Mouse (Mus musculus) midbrain, embryonic 15.5 days (tissue): ENCODE measurements at regions not wholly inside any gene's neighbourhood (a gene's known extent, or its start where the extent isn't known, plus 50 kb on each side); places are given as distances from the start of the nearest gene placed in this dataset.

Experiments used
- ATAC-seq: fragments of 200-750 bp; cut with Nextera tagmentation; replicated peaks from 2 replicates; pipeline ENCODE4 v1.8.0; 2017; ENCODE audit warnings: moderate TSS enrichment
- H3K27ac ChIP-seq: fragments of 300-500 bp; sonication (generic); 2 replicates; pipeline ENCODE4 v1.5.1; 2015; ENCODE audit warnings: mild to moderate bottlenecking, inconsistent platforms
- H3K27me3 ChIP-seq: fragments of 300-500 bp; sonication (generic); replicated peaks from 2 replicates; pipeline ENCODE4 v1.6.1; 2015; ENCODE audit warnings: inconsistent platforms
- H3K36me3 ChIP-seq: fragments of 300-500 bp; sonication (generic); replicated peaks from 2 replicates; pipeline ENCODE4 v1.6.1; 2015; ENCODE audit warnings: inconsistent platforms
- H3K4me1 ChIP-seq: fragments of 300-500 bp; sonication (generic); 2 replicates; pipeline ENCODE4 v1.6.1; 2015; ENCODE audit warnings: inconsistent platforms
- H3K4me2 ChIP-seq: fragments of 300-500 bp; sonication (generic); 2 replicates; pipeline ENCODE4 v1.6.1; 2015; ENCODE audit warnings: inconsistent platforms, mild to moderate bottlenecking, moderate library complexity
- H3K4me3 ChIP-seq: fragments of 300-500 bp; sonication (generic); 2 replicates; pipeline ENCODE4 v1.5.1; 2015; ENCODE audit warnings: mild to moderate bottlenecking, inconsistent platforms
- H3K9ac ChIP-seq: fragments of 300-500 bp; sonication (generic); 2 replicates; pipeline ENCODE4 v1.6.1; 2015; ENCODE audit warnings: mild to moderate bottlenecking, inconsistent platforms
- H3K9me3 ChIP-seq: fragments of 300-500 bp; sonication (generic); 2 replicates; pipeline ENCODE4 v1.6.1; 2016; ENCODE audit warnings: inconsistent platforms
- WGBS: fragments of 180-500 bp; shearing (Covaris S2); methylation state at CpG from one replicate; pipeline ENCODE4 v1.1.7; 2015; ENCODE audit warnings: mixed read lengths; 5-methylcytosine and 5-hydroxymethylcytosine counted together

DNA sequence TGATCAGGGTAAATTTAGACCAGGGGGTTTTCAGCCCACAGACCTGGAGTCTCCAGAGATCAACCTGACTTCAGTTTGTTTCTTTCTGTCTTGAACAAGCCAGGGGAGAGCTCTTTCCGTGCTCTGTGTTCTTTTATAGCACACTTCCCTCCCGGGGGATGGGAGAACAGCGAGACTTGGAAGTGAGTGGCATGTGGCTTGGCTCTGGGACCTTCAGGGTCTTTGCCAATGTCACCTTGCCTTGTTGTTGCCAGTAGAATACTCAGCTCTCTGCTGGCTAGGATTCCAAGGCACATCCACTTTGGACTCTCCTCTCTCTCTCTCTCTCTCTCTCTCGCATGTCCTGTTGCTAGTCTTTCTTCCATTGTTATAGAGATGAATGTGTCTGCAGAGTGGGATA is 90.4 kb upstream of the Klf4 start:
- Histone ChIP-seq H3K27ac (no peak overlapping the region), H3K9me3 (no peaks in the 10 kb centered on the region), H3K27me3 (no peaks in the 10 kb centered on the region), H3K4me2 (no peak overlapping the region), H3K9ac (no peak overlapping the region), H3K4me3 (no peak overlapping the region), H3K36me3 (no peaks in the 10 kb centered on the region), H3K4me1 (no peaks in the 10 kb centered on the region)
- WGBS = 86% methylated on average over 4 of the region's 4 CpGs
- ATAC-seq = no peak

- no peak for ATAC-seq
- WGBS = 90% methylated on average over 3 of the region's 3 CpGs
These were observed 87.6 kb upstream of the Klf4 start for GRCm38 (mm10) chr4:55619891-55620290.

GRCm38 (mm10) chr4:55615808-55616207 is 83.5 kb upstream of the Klf4 start:
- no peak overlapping the region for H3K4me3 ChIP-seq
- H3K9me3 ChIP-seq = no peaks in the 10 kb centered on the region
- H3K4me1 ChIP-seq = no peaks in the 10 kb centered on the region
- H3K27me3 ChIP-seq = no peaks in the 10 kb centered on the region
- H3K9ac ChIP-seq = no peak overlapping the region
- 74% methylated on average over 6 of the region's 6 CpGs for WGBS
- no peak overlapping the region for H3K4me2 ChIP-seq
- H3K27ac ChIP-seq = no peak overlapping the region
- H3K36me3 ChIP-seq = no peaks in the 10 kb centered on the region
- ATAC-seq = no peak

More at GRCm38 (mm10) chr4:55619891-55620290, 87.6 kb upstream of the Klf4 start:
- Histone ChIP-seq H3K4me3 (no peak overlapping the region), H3K4me1 (no peaks in the 10 kb centered on the region), H3K9ac (no peak overlapping the region), H3K27me3 (no peaks in the 10 kb centered on the region), H3K4me2 (no peak overlapping the region), H3K36me3 (no peaks in the 10 kb centered on the region), H3K27ac (no peak overlapping the region), H3K9me3 (no peaks in the 10 kb centered on the region)

- Histone ChIP-seq H3K4me3 (no peak overlapping the region), H3K9ac (no peak overlapping the region), H3K4me1 (no peaks in the 10 kb centered on the region), H3K9me3 (no peaks in the 10 kb centered on the region), H3K27ac (no peak overlapping the region), H3K27me3 (no peaks in the 10 kb centered on the region), H3K36me3 (no peaks in the 10 kb centered on the region), H3K4me2 (no peak overlapping the region)
- no peak for ATAC-seq
- 93% methylated on average over 3 of the region's 3 CpGs for WGBS
These were observed 81.3 kb upstream of the Klf4 start for GRCm38 (mm10) chr4:55613523-55613922.

DNA sequence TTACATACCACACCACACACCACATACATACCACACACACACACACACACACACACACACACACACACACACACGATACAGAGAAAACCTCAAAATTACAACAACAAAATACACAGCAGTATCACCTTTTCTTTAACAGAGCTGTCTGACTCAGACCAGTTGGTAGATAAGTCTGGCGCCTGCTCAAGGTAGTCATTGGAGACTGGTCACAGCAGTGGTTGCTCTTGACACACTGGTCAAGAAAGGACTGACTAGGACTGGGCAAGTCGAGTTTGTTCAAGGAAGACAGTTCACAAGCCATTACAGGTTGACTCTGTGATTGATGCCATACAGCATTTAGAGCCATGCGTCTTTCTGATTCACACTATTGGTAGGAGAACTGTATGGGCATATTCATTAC is 78.7 kb upstream of the Klf4 start:
- Histone ChIP-seq H3K27me3 (no peaks in the 10 kb centered on the region), H3K27ac (no peak overlapping the region), H3K9ac (no peak overlapping the region), H3K4me2 (no peak overlapping the region), H3K36me3 (no peaks in the 10 kb centered on the region), H3K4me3 (no peak overlapping the region), H3K9me3 (no peaks in the 10 kb centered on the region), H3K4me1 (no peaks in the 10 kb centered on the region)
- WGBS = 95% methylated on average over 4 of the region's 4 CpGs
- no peak for ATAC-seq

GRCm38 (mm10) chr4:55609214-55609613 is 76.9 kb upstream of the Klf4 start:
- WGBS = 86% methylated on average over 5 of the region's 5 CpGs
- no peak overlapping the region for H3K4me2 ChIP-seq
- no peak overlapping the region for H3K9ac ChIP-seq
- no peaks in the 10 kb centered on the region for H3K27me3 ChIP-seq
- H3K36me3 ChIP-seq = no peaks in the 10 kb centered on the region
- no peaks in the 10 kb centered on the region for H3K9me3 ChIP-seq
- no peak overlapping the region for H3K4me3 ChIP-seq
- H3K4me1 ChIP-seq = no peaks in the 10 kb centered on the region
- no peak overlapping the region for H3K27ac ChIP-seq
- no peak for ATAC-seq

DNA sequence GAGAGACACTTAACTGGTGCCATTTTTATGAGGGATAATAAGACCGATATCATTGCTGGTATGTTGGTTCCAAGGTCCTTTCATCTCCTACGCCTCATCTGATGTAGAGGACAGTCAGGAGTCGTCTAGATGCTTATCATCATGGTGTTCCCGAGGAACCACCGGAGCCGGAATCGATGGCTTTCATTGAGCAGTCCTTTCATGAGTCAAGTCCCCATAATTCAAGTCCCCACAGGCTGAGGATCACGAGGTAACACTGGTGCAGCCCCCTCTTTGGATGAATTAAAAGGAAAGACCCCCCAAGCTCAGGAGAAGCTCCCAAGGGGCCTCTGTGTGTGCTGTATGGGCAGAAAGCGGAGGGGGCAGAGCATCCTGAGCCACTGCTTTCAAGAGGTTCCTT is 73.3 kb upstream of the Klf4 start:
- Histone ChIP-seq H3K4me2 (no peak overlapping the region), H3K36me3 (no peaks in the 10 kb centered on the region), H3K27me3 (no peaks in the 10 kb centered on the region), H3K4me3 (no peak overlapping the region), H3K9ac (no peak overlapping the region), H3K4me1 (no peaks in the 10 kb centered on the region), H3K9me3 (no peaks in the 10 kb centered on the region), H3K27ac (no peak overlapping the region)
- WGBS = 88% methylated on average over 9 of the region's 9 CpGs
- no peak for ATAC-seq

- WGBS = 93% methylated on average over 11 of the region's 11 CpGs
- no peak overlapping the region for H3K9ac ChIP-seq
- no peaks in the 10 kb centered on the region for H3K4me1 ChIP-seq
- H3K4me3 ChIP-seq = no peak overlapping the region
- H3K9me3 ChIP-seq = no peaks in the 10 kb centered on the region
- no peak overlapping the region for H3K27ac ChIP-seq
- H3K36me3 ChIP-seq = no peaks in the 10 kb centered on the region
- H3K27me3 ChIP-seq = no peaks in the 10 kb centered on the region
- ATAC-seq = no peak
- H3K4me2 ChIP-seq = no peak overlapping the region
These were observed 72.6 kb upstream of the Klf4 start for GRCm38 (mm10) chr4:55604915-55605314.

DNA sequence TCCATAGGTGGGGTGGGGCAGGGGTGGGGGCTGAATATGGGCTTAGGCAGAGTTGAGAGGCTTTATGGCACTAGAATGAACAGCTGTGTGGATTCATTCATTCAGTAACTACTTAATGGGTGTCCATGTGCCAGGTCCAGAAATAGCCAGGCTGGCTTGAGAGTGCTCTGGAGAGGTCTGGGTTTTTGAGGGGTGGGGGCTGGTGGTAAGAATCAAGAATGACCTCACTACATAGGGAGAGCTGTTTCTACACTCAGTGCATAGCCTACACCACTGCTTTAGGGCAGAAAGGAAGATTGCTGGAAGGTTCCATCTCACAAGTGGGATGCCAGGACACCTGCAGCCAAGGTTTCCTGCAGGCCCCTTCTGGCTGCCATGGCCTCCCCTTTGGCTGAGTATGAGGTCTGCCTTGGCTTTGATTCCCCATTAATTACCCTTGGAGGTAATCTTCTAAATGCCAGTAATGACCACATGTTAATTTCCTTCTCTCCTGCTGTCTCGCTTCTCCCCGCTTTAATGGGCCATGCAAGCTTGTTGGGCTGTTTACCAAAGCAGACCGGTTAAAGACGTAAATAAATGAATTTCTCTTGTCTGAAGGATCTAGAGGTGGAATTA is 71.7 kb upstream of the Klf4 start:
- Histone ChIP-seq H3K9me3 (no peaks in the 10 kb centered on the region), H3K4me1 (no peaks in the 10 kb centered on the region), H3K4me2 (no peak overlapping the region), H3K27me3 (no peaks in the 10 kb centered on the region), H3K27ac (no peak overlapping the region), H3K4me3 (no peak overlapping the region), H3K36me3 (no peaks in the 10 kb centered on the region), H3K9ac (no peak overlapping the region)
- 85% methylated on average over 4 of the region's 4 CpGs for WGBS
- ATAC-seq = no peak

DNA sequence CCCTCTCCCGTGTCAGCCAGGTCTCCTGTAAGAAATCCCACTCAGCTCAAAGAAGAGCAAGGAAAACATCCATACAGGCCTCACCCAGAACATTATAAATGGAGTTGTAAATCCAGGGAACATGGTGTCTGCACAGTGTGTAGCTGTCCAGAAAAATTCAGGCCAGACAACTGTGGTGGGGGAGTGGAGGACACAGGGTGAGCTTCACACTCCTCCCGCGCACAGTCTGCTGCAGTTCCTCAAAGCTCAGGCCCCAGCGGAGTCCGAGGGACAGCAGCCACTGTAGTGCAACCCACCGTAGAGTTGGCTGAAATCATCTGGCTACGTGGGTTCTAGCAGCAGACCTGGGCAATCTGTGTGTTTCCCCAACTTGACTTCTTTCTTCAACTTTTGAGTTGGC is 62.9 kb upstream of the Klf4 start:
- H3K27ac ChIP-seq = no peak overlapping the region
- ATAC-seq = no peak
- H3K9ac ChIP-seq = no peak overlapping the region
- no peak overlapping the region for H3K4me3 ChIP-seq
- no peaks in the 10 kb centered on the region for H3K27me3 ChIP-seq
- H3K36me3 ChIP-seq = no peaks in the 10 kb centered on the region
- 92% methylated on average over 7 of the region's 7 CpGs for WGBS
- peaks cover 4% of the 10 kb centered on the region; the same call in 1 of the 2 replicates for H3K4me1 ChIP-seq
- no peak overlapping the region for H3K4me2 ChIP-seq
- no peaks in the 10 kb centered on the region for H3K9me3 ChIP-seq

GRCm38 (mm10) chr4:55594699-55595098 is 62.4 kb upstream of the Klf4 start:
- no peak overlapping the region for H3K4me2 ChIP-seq
- no peaks in the 10 kb centered on the region for H3K27me3 ChIP-seq
- no peaks in the 10 kb centered on the region for H3K36me3 ChIP-seq
- H3K4me3 ChIP-seq = no peak overlapping the region
- H3K27ac ChIP-seq = no peak overlapping the region
- WGBS = 85% methylated on average over 6 of the region's 6 CpGs
- ATAC-seq = no peak
- peaks cover 4% of the 10 kb centered on the region; the same call in 1 of the 2 replicates for H3K4me1 ChIP-seq
- no peaks in the 10 kb centered on the region for H3K9me3 ChIP-seq
- H3K9ac ChIP-seq = no peak overlapping the region

DNA sequence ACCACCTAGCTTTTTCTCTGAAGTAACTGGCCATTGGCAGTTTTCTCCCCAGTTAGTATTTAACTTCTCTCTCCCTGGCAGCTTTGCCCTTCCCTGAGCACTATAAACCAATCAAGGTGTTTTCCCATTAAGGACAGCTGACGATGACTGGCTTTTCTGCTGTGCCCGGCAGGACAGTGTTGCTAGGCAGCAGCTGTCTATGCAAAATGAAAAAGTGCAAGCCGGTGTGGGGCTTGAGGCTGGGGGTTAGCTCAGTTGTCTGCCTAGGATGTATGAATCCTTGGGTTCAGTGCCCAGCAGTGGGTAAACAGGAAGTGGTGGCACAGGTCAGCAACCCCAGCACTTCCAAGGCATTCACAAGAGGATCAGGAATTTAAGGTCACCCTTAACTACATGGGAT is 60.9 kb upstream of the Klf4 start:
- Histone ChIP-seq H3K4me3 (no peak overlapping the region), H3K36me3 (no peaks in the 10 kb centered on the region), H3K27ac (no peak overlapping the region), H3K9me3 (no peaks in the 10 kb centered on the region), H3K4me2 (no peak overlapping the region), H3K27me3 (no peaks in the 10 kb centered on the region), H3K4me1 (peaks cover 4% of the 10 kb centered on the region; the same call in 1 of the 2 replicates), H3K9ac (no peak overlapping the region)
- 20% methylated on average over 3 of the region's 3 CpGs for WGBS
- 0 out of 2 replicates have a peak, but pooled peaks have one; percentile 63 for ATAC-seq

GRCm38 (mm10) chr4:55586212-55586611 is 53.9 kb upstream of the Klf4 start:
- no peaks in the 10 kb centered on the region for H3K4me1 ChIP-seq
- 87% methylated on average over 3 of the region's 3 CpGs for WGBS

More at GRCm38 (mm10) chr4:55586212-55586611, 53.9 kb upstream of the Klf4 start:
- no peak overlapping the region for H3K4me3 ChIP-seq
- H3K36me3 ChIP-seq = no peaks in the 10 kb centered on the region
- no peak for ATAC-seq
- no peak overlapping the region for H3K4me2 ChIP-seq
- no peak overlapping the region for H3K27ac ChIP-seq
- no peak overlapping the region for H3K9ac ChIP-seq
- H3K27me3 ChIP-seq = no peaks in the 10 kb centered on the region
- H3K9me3 ChIP-seq = no peaks in the 10 kb centered on the region
